Mouse (Mus musculus): ENCODE measurements around the gene Fshr.
"Not testable (repeated sequence)": the region's sequence is repeated elsewhere in the genome, so short reads cannot be mapped to it uniquely, and the experiment has no call there.

The Fshr gene

DNA sequence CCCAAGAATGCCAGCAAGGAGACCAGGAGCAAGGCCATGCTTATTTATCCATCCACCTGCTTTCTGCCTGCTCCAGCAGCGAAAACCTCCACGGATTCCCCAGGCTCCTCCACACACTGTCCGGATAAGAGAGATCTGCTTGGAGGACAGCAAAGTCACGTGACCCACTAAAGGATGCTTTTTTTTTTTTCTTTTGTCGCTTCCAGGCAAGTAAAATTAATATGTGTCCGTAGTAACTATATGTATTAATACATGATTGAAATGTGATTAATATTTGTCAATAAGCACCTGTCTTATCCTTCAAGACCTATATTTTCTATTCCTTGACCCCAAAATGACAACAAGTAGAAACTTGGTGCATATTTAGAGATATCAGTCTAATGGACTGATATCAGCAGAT, at the start of gene Fshr:
TSS of gene Fshr (minus strand) at position 101 of the 400 bp plus-strand sequence.
- no peak for DNase-seq (ENCODE audit: low spot score)

DNA sequence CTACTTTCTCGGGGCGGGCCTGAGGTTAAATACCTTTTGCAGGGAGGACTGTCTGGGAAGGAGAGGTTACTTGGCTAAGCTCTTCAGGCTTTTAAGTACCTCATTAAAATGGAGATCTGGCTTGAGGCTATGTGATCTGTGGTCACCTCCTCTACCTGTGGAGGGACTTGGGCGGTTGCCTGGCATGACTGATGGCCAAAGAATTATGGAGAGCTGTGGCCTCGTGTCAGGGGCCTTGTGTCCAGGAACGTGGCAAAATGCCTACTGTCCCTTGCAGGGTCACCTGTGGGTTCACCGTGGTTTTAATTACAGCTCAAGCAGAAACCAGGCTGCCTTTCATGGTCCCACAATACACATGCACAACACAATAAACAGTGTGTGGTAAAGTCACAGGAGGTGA, 1.7 kb upstream of the Fshr start:
- DNase-seq (ENCODE audit: low spot score), result no peak

DNA sequence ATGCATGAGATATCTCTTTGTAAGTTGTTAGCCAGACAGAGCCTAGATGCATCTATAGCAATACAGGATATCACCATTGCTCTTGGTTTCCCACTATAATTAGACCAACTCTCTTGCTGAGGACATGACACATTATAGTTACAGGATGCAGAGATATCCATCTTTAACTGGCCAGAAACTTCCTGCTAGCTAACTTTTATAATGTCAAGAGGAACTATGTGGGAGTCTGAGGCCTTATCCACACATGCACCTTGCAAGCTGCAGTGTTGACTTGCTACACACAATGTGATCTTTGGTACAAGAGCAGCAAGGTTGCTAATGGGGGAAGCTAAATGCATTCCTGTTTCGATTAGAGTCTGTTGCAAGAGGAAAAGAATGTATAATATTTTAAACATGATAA, 26.9 kb downstream of the Fshr start:
- DNase-seq (ENCODE audit: low spot score), result no peak

DNA sequence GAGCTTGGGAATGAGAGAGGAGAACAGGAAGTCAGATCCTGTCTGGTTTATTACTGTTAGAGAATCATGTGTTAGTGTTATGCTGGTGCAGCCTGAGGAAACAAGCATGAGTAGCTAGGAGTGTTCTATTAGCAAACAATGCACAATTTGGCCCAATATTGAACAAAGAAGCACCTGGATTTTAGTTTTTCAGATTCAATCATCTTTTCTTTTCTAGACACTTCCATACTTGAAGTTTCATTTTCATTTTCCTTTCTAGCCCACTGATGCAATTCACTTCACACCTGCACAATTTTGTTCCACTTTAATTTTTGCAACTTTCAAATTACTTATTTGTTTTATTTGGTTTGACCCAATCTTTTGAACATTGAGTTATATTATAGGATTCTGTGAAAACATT, 35.7 kb downstream of the Fshr start:
- no peak for DNase-seq (ENCODE audit: low spot score)

DNA sequence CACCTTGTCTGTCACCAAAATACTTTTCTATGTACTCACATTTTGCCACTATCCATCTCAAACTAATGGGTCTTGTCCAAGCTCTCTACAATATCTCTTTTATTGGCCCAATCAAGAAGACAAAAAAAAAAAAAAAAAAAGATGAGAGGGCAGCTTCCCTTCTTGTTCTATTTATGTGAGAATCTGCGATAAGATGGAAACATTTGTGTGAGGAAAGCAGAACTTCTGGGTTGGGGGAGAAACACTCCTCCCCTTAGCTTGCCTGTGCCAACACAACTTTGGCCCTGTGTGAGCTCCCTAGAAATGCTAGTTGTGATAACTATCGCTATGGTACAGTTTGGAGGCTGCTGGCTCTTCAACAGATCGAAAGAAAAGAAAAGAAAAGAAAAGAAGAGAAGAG, 38.0 kb downstream of the Fshr start:
- no peak for DNase-seq (ENCODE audit: low spot score)

DNA sequence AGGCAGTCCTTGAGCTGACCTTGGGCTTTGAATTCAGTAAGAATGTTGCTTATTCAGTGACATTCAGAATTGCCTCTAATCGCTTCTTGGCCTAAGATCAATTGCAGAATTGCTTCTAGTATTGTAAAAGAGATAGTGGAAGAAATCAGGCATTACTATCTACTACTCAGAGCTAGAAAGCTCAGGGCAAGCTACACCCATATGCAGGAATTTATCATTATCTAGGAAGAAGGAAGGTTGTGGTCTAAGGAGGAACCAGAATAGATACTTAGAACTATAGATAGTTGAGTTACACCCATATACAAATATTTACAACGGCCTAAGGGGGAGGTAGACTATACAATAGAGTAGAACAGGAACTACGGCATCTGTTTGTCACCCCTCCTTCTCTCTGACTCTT, 41.1 kb downstream of the Fshr start:
- not testable (repeated sequence) for DNase-seq (ENCODE audit: low spot score)

DNA sequence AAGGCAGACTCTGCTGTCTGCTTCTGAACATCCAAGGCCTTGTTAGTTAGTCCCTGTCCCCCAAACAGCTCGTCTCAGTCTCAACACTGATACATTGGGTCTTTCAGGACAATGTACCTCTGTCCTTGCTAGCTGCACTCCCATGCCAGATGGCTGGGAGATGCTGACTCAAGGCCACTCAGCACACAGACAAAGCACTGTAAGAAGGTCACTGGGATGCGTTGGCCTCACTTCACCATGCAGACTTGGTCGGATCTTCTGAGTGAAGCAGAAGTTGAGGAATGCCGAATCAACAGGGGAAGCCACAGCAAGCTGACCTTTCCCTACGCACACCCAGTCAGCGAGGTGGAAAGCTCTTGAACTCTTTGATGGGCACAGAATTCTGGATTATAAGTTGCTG, 55.7 kb downstream of the Fshr start:
- peak; percentile 73 for DNase-seq (ENCODE audit: low spot score)

DNA sequence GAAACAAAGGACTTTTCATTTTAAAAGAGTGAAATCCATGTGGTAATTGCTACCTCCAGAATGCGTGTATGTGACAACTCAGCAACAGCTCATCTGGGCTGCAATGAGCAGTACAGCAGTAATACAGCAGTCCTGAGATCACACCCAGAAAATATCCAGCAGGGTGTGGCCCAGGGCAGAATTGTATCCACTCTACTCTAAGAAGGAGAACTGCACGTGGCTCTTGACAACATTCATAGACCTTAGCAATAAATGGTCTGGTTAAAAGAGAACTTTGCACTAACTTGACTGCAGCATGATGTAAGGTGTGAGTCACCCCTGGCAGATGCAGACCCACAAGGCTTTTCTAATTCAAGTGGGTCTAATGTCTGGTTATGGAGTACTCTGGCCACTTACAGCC, 80.5 kb downstream of the Fshr start:
- no peak for DNase-seq (ENCODE audit: low spot score)

DNA sequence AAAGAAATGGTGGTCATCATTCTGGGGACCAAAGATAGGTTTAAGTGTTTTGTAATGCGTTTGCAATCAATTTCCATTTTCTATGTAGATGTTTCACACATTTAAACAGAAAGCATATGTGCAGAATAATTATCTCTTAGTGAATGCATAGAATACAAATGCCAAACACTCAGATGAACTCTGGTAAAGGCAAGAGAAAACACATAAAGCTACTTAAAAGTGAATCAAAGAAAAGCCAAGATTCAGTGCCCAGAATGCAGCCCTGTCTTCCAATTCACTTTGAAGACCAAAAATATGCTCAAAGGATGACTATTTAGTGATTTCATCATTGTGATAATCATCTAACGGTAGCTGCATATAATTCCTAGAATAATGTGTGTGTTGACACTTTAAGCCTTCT, 81.2 kb downstream of the Fshr start:
- no peak for DNase-seq (ENCODE audit: low spot score)

DNA sequence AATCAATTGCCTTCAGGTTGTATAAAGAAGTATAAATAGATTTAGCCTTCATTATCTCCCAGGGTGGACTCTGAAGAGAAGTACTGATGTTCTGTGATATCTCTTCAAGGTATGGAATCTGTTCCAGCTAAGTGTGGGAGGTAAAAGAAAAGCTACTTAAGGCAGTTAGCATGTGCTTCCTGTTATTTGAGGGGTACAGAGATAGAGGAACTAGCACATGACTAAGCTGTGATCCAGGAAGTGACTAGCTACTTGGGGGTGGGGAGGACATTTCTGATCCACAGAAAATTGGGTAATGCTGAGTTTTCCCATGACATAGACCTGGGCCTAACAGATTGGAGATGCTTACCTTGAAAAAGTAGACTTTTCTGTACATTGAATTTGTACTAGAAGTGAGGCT, 86.5 kb downstream of the Fshr start:
- DNase-seq (ENCODE audit: low spot score), result no peak

DNA sequence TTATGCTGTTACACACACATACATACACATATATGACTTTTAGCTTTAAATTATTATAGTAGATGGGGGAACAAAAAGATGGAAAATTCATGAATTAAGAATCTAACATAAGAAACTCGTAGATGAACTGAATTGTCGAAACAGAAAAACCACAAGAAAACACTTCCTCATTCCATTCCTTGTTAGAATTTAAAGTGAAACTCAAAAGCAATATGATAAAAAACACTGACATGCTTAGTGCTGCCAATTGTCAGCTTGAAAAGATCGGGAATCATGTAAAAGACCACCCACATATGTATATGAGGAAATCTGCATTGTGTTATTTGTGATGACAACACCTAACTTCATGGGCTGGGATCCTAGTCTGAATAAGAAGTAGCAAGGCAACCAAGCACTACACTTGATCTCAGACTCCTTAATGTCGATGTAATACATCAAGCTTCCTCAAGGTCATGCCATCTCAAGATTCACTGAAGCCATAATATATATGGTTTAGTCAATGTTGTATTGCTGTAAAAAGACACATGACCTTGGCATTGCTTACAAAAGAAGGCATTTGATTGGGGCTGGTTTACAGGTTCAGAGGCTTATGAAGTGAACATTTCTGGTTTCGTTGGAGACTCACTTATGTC, 99.6 kb downstream of the Fshr start:
- DNase-seq (ENCODE audit: low spot score), result no peak

DNA sequence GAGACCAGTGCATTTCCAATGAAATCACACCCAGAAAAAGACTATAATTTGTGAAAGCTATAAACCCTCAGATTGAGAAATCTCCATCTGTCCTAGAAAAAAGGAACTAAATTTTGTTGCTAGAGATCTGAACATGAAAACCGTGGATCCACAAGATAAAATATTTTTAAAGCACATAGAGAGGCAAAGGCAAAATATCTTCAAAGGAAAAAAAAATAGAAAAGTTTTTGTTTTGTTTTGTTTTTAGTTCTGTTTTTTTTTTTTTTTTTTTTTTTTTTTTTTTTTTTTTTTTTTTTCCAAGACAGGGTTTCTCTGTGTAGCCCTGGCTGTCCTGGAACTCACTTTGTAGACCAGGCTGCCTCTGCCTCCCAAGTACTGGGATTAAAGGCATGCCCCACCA, 100.7 kb downstream of the Fshr start:
- not testable (repeated sequence) for DNase-seq (ENCODE audit: low spot score)

DNA sequence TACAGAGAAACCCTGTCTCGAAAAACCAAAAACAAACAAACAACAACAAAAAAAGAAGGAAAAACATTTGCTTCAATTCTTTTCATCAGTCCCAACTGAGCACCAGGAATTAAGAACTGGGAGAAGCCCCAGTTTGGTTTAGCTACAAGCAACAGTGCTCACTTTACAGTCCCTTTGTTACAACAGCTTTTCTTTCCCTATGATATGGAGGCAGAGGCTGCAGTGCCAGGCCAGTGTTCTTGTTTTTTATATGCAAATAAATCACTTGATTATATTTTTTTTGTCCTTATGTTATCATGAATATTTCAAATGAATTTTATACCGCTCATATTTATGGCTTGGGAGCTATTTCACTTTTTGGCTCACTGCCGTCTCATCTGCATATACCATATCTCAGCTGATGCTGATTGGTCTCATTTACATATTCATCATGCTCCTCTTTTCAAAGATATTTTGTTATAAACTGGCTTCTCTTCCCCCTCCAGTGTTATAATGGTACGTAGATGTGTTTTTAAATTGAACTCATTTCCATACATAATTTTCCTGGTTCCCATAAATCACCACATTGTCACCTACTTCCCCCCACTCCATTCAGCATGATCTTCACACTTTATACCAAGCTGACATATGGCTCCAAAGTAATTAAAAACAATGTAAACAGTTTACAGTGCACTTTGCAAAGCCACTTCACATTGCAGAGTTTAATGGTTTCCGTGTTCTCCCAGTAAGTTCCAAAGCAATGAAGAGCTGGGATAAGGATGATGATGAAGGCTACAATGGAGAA, 110.6 kb downstream of the Fshr start:
- no peak for DNase-seq (ENCODE audit: low spot score)

DNA sequence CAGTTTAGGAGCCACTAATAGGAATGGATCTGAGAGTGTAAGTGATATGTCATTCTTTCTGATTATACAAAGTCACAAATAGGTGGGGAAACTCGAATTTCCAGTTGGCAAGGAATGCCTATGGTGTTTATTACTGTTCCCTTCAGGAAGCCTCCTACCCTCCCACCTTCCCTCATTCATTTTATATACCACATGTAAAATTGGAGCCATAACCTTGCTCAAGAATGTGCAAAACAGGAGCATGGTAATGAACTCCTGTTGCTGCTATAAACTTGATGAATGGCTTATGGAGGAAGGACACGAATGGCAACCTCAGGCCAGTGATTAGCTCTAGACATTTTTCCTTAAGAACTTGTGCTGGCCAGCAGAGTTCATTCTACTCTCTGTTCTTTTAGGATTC, 117.6 kb downstream of the Fshr start:
- no peak for DNase-seq (ENCODE audit: low spot score)

DNA sequence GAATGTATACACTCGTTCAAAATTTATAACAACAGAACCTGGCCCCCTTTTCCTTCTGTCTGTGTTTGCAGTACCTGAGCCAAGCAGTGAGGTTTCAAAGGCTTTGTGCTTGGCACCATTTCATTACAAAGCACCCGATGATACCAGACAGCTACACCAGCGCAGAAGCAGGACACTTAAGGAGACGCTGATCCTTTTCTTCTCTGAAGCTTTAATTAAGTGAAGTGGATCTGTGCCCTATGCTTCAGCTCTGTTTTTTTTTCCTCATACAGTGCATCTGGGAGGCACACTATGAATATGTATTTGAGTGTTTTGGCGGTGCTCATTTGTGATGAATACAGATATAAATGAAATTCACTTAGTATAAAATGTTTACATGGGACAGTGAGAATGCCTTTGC, 120.8 kb downstream of the Fshr start:
- DNase-seq (ENCODE audit: low spot score), result no peak

DNA sequence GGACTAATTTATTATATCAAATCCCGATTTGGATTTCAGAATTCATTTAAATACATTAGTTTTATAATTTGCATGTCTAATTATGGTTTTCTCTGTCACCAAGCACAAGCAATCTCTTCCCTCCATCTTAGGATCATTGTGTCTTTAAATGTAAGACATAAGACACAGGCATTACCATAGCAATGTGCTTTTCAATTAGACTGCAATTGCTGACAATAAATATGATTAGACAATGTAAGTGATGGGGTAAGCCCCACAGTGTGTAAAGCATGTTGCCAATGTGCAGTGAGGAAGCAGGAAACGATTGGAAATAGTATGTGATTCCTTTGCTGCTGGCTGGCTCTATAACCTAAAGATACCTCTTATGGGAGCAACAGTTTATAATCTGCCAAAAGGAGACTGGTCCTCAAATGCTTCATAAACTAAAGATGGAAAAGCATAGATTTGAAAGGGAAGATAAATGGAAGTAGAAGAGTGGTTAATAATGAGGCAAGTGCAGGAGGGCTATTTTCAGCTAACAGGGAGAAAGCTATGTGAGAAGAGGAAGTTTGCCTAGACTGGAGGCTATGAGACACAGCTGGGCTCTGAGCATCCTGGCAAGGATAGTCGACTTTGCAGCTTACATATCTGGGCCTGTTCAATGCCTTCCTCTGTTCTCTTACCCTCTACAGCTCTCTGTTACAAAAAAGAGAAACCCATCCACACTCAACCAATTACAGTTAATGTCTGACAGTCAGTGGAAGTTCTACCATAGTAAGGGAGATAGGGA, 136.0 kb downstream of the Fshr start:
- DNase-seq (ENCODE audit: low spot score), result no peak

DNA sequence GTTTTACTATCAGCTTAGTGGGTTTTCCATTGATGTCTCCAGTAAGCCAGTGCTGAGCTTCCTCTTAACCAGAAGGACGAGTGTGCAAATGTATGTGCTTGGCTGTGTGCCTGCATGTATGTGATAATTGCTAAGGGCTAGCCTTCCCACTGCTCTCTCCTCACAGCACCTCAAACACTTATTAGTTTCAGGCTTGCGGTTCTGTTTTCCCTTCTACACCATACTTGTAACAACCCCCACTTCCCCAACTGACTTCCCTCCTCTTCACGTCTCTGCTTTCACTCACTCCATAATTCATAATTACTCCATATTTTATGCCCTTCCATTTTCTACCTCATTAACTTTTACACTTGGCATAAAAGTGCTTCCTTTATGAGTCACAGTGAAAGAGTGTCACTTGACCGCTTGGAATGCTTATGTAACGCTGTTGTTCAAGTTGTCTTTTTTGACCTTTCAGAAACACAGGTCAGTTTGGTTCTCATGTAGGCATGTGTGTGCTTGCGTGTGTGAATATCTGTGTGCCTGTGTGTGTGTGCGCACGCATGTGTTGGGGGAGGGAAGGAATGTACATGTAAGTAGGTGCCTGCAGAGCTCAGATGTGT, 138.0 kb downstream of the Fshr start:
- DNase-seq (ENCODE audit: low spot score), result no peak

DNA sequence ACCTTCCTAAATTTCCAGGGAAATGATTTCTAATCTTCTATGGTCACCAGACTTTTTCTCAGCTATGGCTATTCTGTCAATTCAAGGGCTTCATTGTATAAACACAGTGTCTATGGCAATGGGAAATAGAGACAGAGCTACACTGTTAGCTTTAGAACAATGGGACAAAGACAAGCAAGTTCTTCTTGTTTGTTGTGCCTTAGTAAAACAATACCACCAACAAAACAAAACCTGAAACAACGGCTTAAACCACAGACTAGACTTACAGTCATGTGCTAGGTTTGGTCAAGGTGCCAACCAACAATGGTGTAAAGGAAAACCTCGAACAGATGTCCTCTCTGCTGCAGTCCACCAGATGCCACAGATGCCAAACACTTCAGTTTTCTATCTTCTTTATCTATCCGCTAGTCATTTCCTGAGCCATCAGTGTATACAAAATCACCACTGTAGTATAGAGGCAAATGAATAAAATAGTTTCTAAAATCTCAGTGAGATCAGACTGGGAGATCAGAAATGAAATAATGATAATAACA, 149.4 kb downstream of the Fshr start:
- DNase-seq (ENCODE audit: low spot score), result no peak

DNA sequence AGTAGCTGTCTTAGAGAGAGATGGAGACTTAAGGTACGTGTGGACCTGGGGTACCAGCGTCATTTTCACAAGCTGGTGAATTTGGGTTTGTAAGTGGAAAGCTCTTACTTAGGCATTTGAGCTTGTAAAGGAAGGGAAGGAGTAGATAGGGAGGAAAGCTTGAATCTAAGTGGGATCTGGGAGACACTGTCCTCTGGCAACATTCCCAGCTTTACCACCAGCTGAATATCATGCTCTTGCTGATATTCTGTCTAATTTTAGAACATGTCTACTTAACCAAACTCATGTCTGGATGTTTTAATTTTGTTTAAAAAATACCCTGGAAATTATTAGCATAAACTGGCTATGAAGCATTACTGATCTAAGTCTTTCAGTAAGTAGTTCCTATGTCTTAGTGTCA, 151.4 kb downstream of the Fshr start:
- DNase-seq (ENCODE audit: low spot score), result no peak

DNA sequence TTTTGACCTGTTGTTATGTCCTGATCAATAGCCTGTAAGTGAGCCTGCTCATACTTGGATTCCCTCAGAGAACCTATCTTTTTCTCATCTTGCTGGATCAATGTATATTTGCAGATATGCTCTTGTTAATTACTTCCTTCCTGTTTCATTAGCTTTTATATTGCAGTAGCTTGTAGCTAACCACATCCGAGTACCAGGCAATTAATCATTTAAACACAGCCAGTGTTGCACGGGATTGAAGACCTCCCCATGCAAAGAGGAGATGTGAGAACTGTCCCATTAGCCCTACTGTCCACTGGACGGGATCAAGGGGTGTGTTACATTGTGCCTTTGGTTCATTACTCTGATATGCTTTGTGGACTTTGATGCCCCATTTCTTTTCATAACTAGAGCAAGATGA, 154.5 kb downstream of the Fshr start:
- DNase-seq (ENCODE audit: low spot score), result no peak

DNA sequence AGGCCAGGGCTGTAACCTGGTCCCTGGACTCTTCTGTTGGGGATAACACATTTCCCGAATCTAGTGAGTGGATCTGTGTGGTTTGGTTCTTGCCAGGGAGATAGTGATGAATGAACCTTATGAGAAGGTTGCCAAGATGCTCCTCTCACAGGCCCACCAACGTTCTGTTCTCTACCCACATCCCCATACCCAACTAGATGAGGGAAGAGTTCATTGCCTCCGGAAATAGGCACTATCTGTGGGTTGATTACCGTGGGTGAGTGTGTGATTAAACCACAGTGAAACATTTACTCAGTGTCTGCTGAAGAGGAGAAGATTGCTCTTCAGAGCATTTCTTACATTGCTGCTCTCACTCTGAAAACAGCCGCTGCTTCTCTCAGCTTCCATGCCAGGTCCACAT, 163.8 kb downstream of the Fshr start:
- no peak for DNase-seq (ENCODE audit: low spot score)

DNA sequence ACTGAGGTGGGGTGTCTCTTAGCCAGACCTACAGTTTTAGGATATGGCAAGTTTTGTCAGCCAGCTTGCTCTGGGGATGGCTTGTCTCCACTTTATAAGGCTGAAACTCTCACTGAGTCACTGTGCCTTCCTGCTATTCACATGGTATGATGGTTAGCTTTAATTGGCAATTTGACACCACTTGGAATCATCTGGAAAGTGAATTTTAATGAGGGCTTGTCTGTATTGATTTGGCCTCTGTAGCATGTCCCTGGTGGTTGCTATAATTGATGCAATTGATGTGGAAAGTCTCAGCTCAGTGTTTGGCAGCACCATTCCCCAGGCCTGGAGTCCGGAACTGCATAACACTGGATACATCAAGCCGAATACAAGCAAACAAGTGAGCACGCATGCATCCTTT, 164.4 kb downstream of the Fshr start:
- no peak for DNase-seq (ENCODE audit: low spot score)

DNA sequence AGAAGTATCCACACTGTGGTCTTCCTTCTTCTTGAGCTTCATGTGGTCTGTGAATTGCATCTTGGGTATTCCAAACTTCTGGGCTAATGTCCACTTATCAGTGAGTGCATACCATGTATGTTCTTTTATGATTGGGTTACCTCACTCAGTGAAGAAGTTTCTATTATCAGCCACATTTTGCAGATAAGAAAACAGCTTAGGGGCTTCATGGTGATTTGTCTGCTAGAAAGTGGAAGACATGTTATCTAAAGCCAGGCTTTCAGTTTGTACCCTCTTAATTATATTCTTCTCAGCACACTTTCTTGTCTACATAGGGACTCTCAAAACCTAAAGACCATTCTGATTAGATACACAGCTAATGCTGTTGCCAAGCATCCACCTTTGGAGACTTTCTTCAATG, 165.8 kb downstream of the Fshr start:
- no peak for DNase-seq (ENCODE audit: low spot score)

Data from testis, postnatal 14 days (tissue).